Mouse (Mus musculus) mature B cell (primary cell): ENCODE data around the gene Bcl6b.

ENCODE experiments used
- in situ Hi-C: fragments of 300-500 bp; cut with MboI; formaldehyde crosslinking; loops from 2 replicates; pipeline ENCODE4 v1.14.3; 2019

Bcl6b gene

GRCm38 (mm10) chr11:70233016-70233415 lies 3.4 kb upstream of the Bcl6b start:
- in situ Hi-C loops: no loop called here

GRCm38 (mm10) chr11:70232546-70232945 lies 2.9 kb upstream of the Bcl6b start:
- in situ Hi-C loops: no loop called here

- in situ Hi-C loops: no loop called here
Observed at GRCm38 (mm10) chr11:70230239-70230727, 685 bp upstream of the Bcl6b start.

GRCm38 (mm10) chr11:70228828-70229227 lies 770 bp downstream of the Bcl6b start:
- in situ Hi-C loops: no loop called here

- in situ Hi-C loops: no loop called here
Observed at GRCm38 (mm10) chr11:70227661-70228245, 1.8 kb downstream of the Bcl6b start.

- in situ Hi-C loops: no loop called here
Observed at GRCm38 (mm10) chr11:70227126-70227525, 2.5 kb downstream of the Bcl6b start.

GRCm38 (mm10) chr11:70226602-70226890 lies 3.1 kb downstream of the Bcl6b start:
- in situ Hi-C loops: no loop called here

GRCm38 (mm10) chr11:70225798-70226601 lies 3.6 kb downstream of the Bcl6b start:
- in situ Hi-C loops: no loop called here

GRCm38 (mm10) chr11:70223724-70224123 lies 5.9 kb downstream of the Bcl6b start:
- in situ Hi-C loops: no loop called here

- in situ Hi-C loops: no loop called here
Observed at GRCm38 (mm10) chr11:70221603-70222500, 7.7 kb downstream of the Bcl6b start.

- in situ Hi-C loops: no loop called here
Observed at GRCm38 (mm10) chr11:70220731-70221602, 8.6 kb downstream of the Bcl6b start, which contains the start of gene Slc16a13. TSS of gene Slc16a13 (minus strand) at chr11:70221064.

- in situ Hi-C loops: no loop called here
Observed at GRCm38 (mm10) chr11:70220323-70220722, 9.3 kb downstream of the Bcl6b start.

GRCm38 (mm10) chr11:70219873-70220272 lies 9.7 kb downstream of the Bcl6b start:
- in situ Hi-C loops: no loop called here

GRCm38 (mm10) chr11:70218741-70219470 lies 10.7 kb downstream of the Bcl6b start:
- in situ Hi-C loops: no loop called here

- in situ Hi-C loops: no loop called here
Observed at GRCm38 (mm10) chr11:70218039-70218438, 11.6 kb downstream of the Bcl6b start.

- in situ Hi-C loops: no loop called here
Observed at GRCm38 (mm10) chr11:70216103-70216502, 13.5 kb downstream of the Bcl6b start.

- in situ Hi-C loops: no loop called here
Observed at GRCm38 (mm10) chr11:70215301-70215700, 14.3 kb downstream of the Bcl6b start.

GRCm38 (mm10) chr11:70214856-70215209 lies 14.8 kb downstream of the Bcl6b start:
- in situ Hi-C loops: no loop called here

- in situ Hi-C loops: no loop called here
Observed at GRCm38 (mm10) chr11:70214191-70214855, 15.3 kb downstream of the Bcl6b start.

- in situ Hi-C loops: no loop called here
Observed at GRCm38 (mm10) chr11:70213736-70214135, 15.9 kb downstream of the Bcl6b start.
